Mouse (Mus musculus): ENCODE data around the gene Samd9l. TPM values are rescaled to one million over a fixed set of nuclear protein-coding genes. Genes with fewer than 3 reads are reported as not detected.
"Not testable (repeated sequence)": the region's sequence is repeated elsewhere in the genome, so short reads cannot be mapped to it uniquely, and the experiment has no call there.

The Samd9l gene
- polyA plus RNA-seq, 1 experiment from 2014 or later: 4.0 TPM

- not testable (repeated sequence) for H3K9me3 ChIP-seq (replicated peaks; ENCODE audit: control insufficient read depth, low read length); H3K36me3 ChIP-seq (ENCODE audit: control insufficient read depth, insufficient read depth); H3K4me3 ChIP-seq (ENCODE audit: low read depth, low read length); H3K27ac ChIP-seq (ENCODE audit: low read length); ATAC-seq (ENCODE audit: low read depth); H3K27me3 ChIP-seq (ENCODE audit: control insufficient read depth, insufficient read depth, low read depth, low read length); H3K9ac ChIP-seq (ENCODE audit: low read depth, low read length); H3K4me2 ChIP-seq (ENCODE audit: low read depth, low read length); H3K4me1 ChIP-seq (ENCODE audit: control insufficient read depth, low read depth, low read length)
- 47% methylated on average over 4 of the region's 4 CpGs for WGBS (ENCODE audit: insufficient replicate concordance)
These were observed 3.3 kb downstream of the Samd9l start for GRCm38 (mm10) chr6:3395921-3396611.

GRCm38 (mm10) chr6:3389995-3390394 is 9.4 kb downstream of the Samd9l start:
- 42% methylated on average over 1 of the region's 1 CpGs for WGBS (ENCODE audit: insufficient replicate concordance)
- Histone ChIP-seq H3K4me2 (ENCODE audit: low read depth, low read length) (no peak overlapping the region), H3K36me3 (ENCODE audit: control insufficient read depth, insufficient read depth) (no peaks in the 10 kb centered on the region), H3K4me1 (ENCODE audit: control insufficient read depth, low read depth, low read length) (no peaks in the 10 kb centered on the region), H3K27ac (ENCODE audit: low read length) (no peak overlapping the region), H3K27me3 (ENCODE audit: control insufficient read depth, insufficient read depth, low read depth, low read length) (no peaks in the 10 kb centered on the region), H3K9ac (ENCODE audit: low read depth, low read length) (no peak overlapping the region), H3K4me3 (ENCODE audit: low read depth, low read length) (no peak overlapping the region), H3K9me3 (replicated peaks; ENCODE audit: control insufficient read depth, low read length) (no peaks in the 10 kb centered on the region)
- no peak for ATAC-seq (ENCODE audit: low read depth)

GRCm38 (mm10) chr6:3386565-3386964 is 12.8 kb downstream of the Samd9l start:
- Histone ChIP-seq H3K36me3 (ENCODE audit: control insufficient read depth, insufficient read depth) (no peaks in the 10 kb centered on the region), H3K27me3 (ENCODE audit: control insufficient read depth, insufficient read depth, low read depth, low read length) (no peaks in the 10 kb centered on the region), H3K9me3 (replicated peaks; ENCODE audit: control insufficient read depth, low read length) (no peaks in the 10 kb centered on the region), H3K9ac (ENCODE audit: low read depth, low read length) (no peak overlapping the region), H3K27ac (ENCODE audit: low read length) (no peak overlapping the region), H3K4me3 (ENCODE audit: low read depth, low read length) (no peak overlapping the region), H3K4me1 (ENCODE audit: control insufficient read depth, low read depth, low read length) (no peaks in the 10 kb centered on the region), H3K4me2 (ENCODE audit: low read depth, low read length) (no peak overlapping the region)
- 58% methylated on average over 6 of the region's 6 CpGs for WGBS (ENCODE audit: insufficient replicate concordance)
- ATAC-seq (ENCODE audit: low read depth): no peak

- not testable (repeated sequence) for H3K9me3 ChIP-seq (replicated peaks; ENCODE audit: control insufficient read depth, low read length); H3K4me1 ChIP-seq (ENCODE audit: control insufficient read depth, low read depth, low read length); H3K4me3 ChIP-seq (ENCODE audit: low read depth, low read length); H3K36me3 ChIP-seq (ENCODE audit: control insufficient read depth, insufficient read depth); H3K27me3 ChIP-seq (ENCODE audit: control insufficient read depth, insufficient read depth, low read depth, low read length); H3K9ac ChIP-seq (ENCODE audit: low read depth, low read length); H3K4me2 ChIP-seq (ENCODE audit: low read depth, low read length); H3K27ac ChIP-seq (ENCODE audit: low read length)
- peak; percentile 87 for ATAC-seq (ENCODE audit: low read depth)
These were observed 14.6 kb downstream of the Samd9l start for GRCm38 (mm10) chr6:3384816-3385215.

GRCm38 (mm10) chr6:3384115-3384791 is 15.1 kb downstream of the Samd9l start:
- peak; percentile 78 for ATAC-seq (ENCODE audit: low read depth)
- H3K36me3 ChIP-seq (ENCODE audit: control insufficient read depth, insufficient read depth); H3K27ac ChIP-seq (ENCODE audit: low read length); H3K4me3 ChIP-seq (ENCODE audit: low read depth, low read length); H3K27me3 ChIP-seq (ENCODE audit: control insufficient read depth, insufficient read depth, low read depth, low read length); H3K4me2 ChIP-seq (ENCODE audit: low read depth, low read length); H3K9ac ChIP-seq (ENCODE audit: low read depth, low read length); H3K4me1 ChIP-seq (ENCODE audit: control insufficient read depth, low read depth, low read length); H3K9me3 ChIP-seq (replicated peaks; ENCODE audit: control insufficient read depth, low read length): not testable (repeated sequence)
- 0% methylated on average over 1 of the region's 4 CpGs for WGBS (ENCODE audit: insufficient replicate concordance)

GRCm38 (mm10) chr6:3379146-3379545 is 20.2 kb downstream of the Samd9l start:
- H3K4me1 ChIP-seq (ENCODE audit: control insufficient read depth, low read depth, low read length): no peaks in the 10 kb centered on the region
- no peaks in the 10 kb centered on the region for H3K27me3 ChIP-seq (ENCODE audit: control insufficient read depth, insufficient read depth, low read depth, low read length)
- H3K36me3 ChIP-seq (ENCODE audit: control insufficient read depth, insufficient read depth): peaks cover 21% of the 10 kb centered on the region
- no peak overlapping the region for H3K4me3 ChIP-seq (ENCODE audit: low read depth, low read length)
- WGBS (ENCODE audit: insufficient replicate concordance): 55% methylated on average over 2 of the region's 2 CpGs
- no peak overlapping the region for H3K27ac ChIP-seq (ENCODE audit: low read length)
- H3K4me2 ChIP-seq (ENCODE audit: low read depth, low read length): no peak overlapping the region
- H3K9ac ChIP-seq (ENCODE audit: low read depth, low read length): no peak overlapping the region
- H3K9me3 ChIP-seq (replicated peaks; ENCODE audit: control insufficient read depth, low read length): no peaks in the 10 kb centered on the region
- no peak for ATAC-seq (ENCODE audit: low read depth)

- WGBS (ENCODE audit: insufficient replicate concordance): 59% methylated on average over 5 of the region's 5 CpGs
- no peak overlapping the region for H3K27ac ChIP-seq (ENCODE audit: low read length)
- no peak overlapping the region for H3K4me3 ChIP-seq (ENCODE audit: low read depth, low read length)
- H3K27me3 ChIP-seq (ENCODE audit: control insufficient read depth, insufficient read depth, low read depth, low read length): no peaks in the 10 kb centered on the region
- no peaks in the 10 kb centered on the region for H3K9me3 ChIP-seq (replicated peaks; ENCODE audit: control insufficient read depth, low read length)
- H3K36me3 ChIP-seq (ENCODE audit: control insufficient read depth, insufficient read depth): peaks cover 21% of the 10 kb centered on the region
- ATAC-seq (ENCODE audit: low read depth): no peak
- H3K4me1 ChIP-seq (ENCODE audit: control insufficient read depth, low read depth, low read length): no peaks in the 10 kb centered on the region
- no peak overlapping the region for H3K9ac ChIP-seq (ENCODE audit: low read depth, low read length)
- no peak overlapping the region for H3K4me2 ChIP-seq (ENCODE audit: low read depth, low read length)
These were observed 22.7 kb downstream of the Samd9l start for GRCm38 (mm10) chr6:3376687-3377086.

GRCm38 (mm10) chr6:3369527-3369926 is 29.8 kb downstream of the Samd9l start:
- no peaks in the 10 kb centered on the region for H3K27me3 ChIP-seq (ENCODE audit: control insufficient read depth, insufficient read depth, low read depth, low read length)
- no peak overlapping the region for H3K9ac ChIP-seq (ENCODE audit: low read depth, low read length)
- no peaks in the 10 kb centered on the region; the same call in 1 of the 2 replicates for H3K36me3 ChIP-seq (ENCODE audit: control insufficient read depth, insufficient read depth)
- H3K4me1 ChIP-seq (ENCODE audit: control insufficient read depth, low read depth, low read length): no peaks in the 10 kb centered on the region
- no peak overlapping the region for H3K27ac ChIP-seq (ENCODE audit: low read length)
- no peak for ATAC-seq (ENCODE audit: low read depth)
- no peak overlapping the region for H3K4me2 ChIP-seq (ENCODE audit: low read depth, low read length)
- no peaks in the 10 kb centered on the region for H3K9me3 ChIP-seq (replicated peaks; ENCODE audit: control insufficient read depth, low read length)
- no peak overlapping the region for H3K4me3 ChIP-seq (ENCODE audit: low read depth, low read length)
- 49% methylated on average over 8 of the region's 8 CpGs for WGBS (ENCODE audit: insufficient replicate concordance)

GRCm38 (mm10) chr6:3365609-3366008 is 33.8 kb downstream of the Samd9l start:
- ATAC-seq (ENCODE audit: low read depth); H3K4me3 ChIP-seq (ENCODE audit: low read depth, low read length); H3K4me2 ChIP-seq (ENCODE audit: low read depth, low read length); H3K9me3 ChIP-seq (replicated peaks; ENCODE audit: control insufficient read depth, low read length); H3K4me1 ChIP-seq (ENCODE audit: control insufficient read depth, low read depth, low read length); H3K27me3 ChIP-seq (ENCODE audit: control insufficient read depth, insufficient read depth, low read depth, low read length); H3K36me3 ChIP-seq (ENCODE audit: control insufficient read depth, insufficient read depth); H3K27ac ChIP-seq (ENCODE audit: low read length); H3K9ac ChIP-seq (ENCODE audit: low read depth, low read length): not testable (repeated sequence)
- WGBS (ENCODE audit: insufficient replicate concordance): 42% methylated on average over 1 of the region's 1 CpGs

Measured in liver, embryonic 16.5 days (tissue).